Mouse (Mus musculus) erythroblast, embryonic 14.5 days (primary cell): ENCODE data around the gene Slc24a4. TPM values are rescaled to one million over a fixed set of nuclear protein-coding genes. Genes with fewer than 3 reads are reported as not detected.

Source experiments
- H3K27me3 ChIP-seq: 2 replicates; pipeline ENCODE4 v1.6.1; 2012; ENCODE audit warnings: inconsistent platforms; ENCODE audit not compliant: control insufficient read depth
- H3K36me3 ChIP-seq: 2 replicates; pipeline ENCODE4 v1.6.1; 2012; ENCODE audit warnings: mild to moderate bottlenecking, inconsistent platforms; ENCODE audit not compliant: control insufficient read depth
- H3K4me1 ChIP-seq: 2 replicates; pipeline ENCODE4 v1.6.1; 2012; ENCODE audit warnings: inconsistent platforms; ENCODE audit not compliant: control insufficient read depth
- H3K4me3 ChIP-seq: replicated peaks from 2 replicates; pipeline ENCODE3; 2012; ENCODE audit warnings: moderate library complexity, mild to moderate bottlenecking, inconsistent platforms
- H3K9me3 ChIP-seq: 2 replicates; pipeline ENCODE4 v1.6.1; 2012; ENCODE audit warnings: low read length, inconsistent platforms, mixed read lengths; ENCODE audit not compliant: control insufficient read depth
- GATA1 ChIP-seq: IDR thresholded peaks from 2 replicates; pipeline ENCODE4 v1.6.1; 2012; ENCODE audit warnings: low read length, inconsistent platforms, mixed read lengths
- TAL1 ChIP-seq: IDR thresholded peaks from 3 replicates; pipeline ENCODE4 v1.6.1; 2012; ENCODE audit warnings: low read length, inconsistent platforms, mixed read lengths
- polyA plus RNA-seq: library from polyadenylated mRNA; stranded (reverse); fragments of >175 nt; gene quantifications from 2 replicates; pipeline ENCODE4 v1.2.3, GENCODE M21; 2012

Gene Slc24a4
- polyA plus RNA-seq, 1 experiment: not detected

DNA sequence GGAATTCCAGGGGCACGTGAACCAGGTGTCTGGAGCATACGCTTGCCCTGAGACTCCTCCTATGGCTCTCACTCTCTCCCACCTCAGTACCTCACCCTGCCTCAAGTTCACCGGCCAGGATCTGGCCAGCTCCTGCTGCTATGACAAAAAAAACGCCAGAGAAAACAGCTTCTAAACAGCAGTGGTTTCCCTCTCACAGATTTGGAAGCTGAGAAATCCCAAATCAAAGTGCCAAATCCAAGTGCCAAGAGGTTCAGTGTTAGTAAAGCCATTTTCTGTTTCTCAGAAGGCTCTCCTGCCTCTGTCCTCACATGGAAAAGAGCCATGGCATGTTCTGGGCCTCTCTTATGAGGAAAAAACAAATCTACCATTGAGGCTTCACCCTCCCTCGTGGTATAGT lies 166.1 kb downstream of the Slc24a4 start:
- H3K4me3 ChIP-seq: no peak overlapping the region
- H3K4me1 ChIP-seq: no peaks in the 10 kb centered on the region; the same call in 1 of the 2 replicates
- no peaks in the 10 kb centered on the region for H3K36me3 ChIP-seq
- H3K27me3 ChIP-seq: no peaks in the 10 kb centered on the region
- TF ChIP-seq TAL1: no peak
- TF ChIP-seq GATA1: no peak
- H3K9me3 ChIP-seq: no peaks in the 10 kb centered on the region

DNA sequence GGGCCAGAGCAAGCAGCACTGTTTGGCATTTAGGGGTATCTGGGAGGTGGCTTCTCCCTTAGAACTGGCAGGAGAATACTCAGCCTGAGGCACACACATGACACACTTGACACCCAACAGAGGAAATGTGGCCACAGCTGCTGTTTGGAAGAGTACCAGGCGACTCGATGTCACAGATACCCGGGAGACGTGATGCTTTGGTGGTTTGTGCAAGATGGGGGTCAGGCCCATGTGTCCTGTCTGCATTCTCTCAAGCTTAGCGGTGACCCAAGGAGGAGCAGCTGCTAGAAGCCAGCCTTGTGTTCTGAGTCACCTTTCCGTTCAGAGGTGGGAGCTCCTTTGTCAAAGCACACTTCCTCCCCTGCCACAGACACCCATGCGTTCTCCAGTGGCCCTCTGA lies 166.7 kb downstream of the Slc24a4 start:
- Histone ChIP-seq H3K4me3 (no peak overlapping the region), H3K36me3 (no peaks in the 10 kb centered on the region), H3K9me3 (no peaks in the 10 kb centered on the region), H3K4me1 (no peaks in the 10 kb centered on the region; the same call in 1 of the 2 replicates), H3K27me3 (no peaks in the 10 kb centered on the region)
- no peak for TF ChIP-seq TAL1
- TF ChIP-seq GATA1: no peak

DNA sequence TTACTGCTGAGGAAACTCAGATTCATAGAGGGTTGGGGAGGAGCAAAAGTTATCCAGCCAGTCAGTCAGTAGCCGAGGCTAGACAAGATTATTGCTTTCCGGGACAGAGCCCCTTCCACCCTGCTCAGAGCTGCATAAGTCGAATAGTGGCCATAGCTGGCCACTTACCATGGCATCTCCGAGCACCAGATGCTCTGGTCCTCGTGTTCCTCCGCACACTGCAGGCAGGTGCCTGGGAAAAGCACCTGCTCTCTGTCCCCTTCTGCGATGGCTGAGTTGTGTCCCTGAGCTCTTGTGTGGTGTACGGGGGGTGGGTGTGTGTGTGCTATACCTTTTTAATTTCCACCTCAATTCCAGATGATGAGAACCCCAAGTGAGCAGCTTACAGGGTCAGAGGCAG lies 167.1 kb downstream of the Slc24a4 start:
- H3K4me1 ChIP-seq: no peaks in the 10 kb centered on the region; the same call in 1 of the 2 replicates

DNA sequence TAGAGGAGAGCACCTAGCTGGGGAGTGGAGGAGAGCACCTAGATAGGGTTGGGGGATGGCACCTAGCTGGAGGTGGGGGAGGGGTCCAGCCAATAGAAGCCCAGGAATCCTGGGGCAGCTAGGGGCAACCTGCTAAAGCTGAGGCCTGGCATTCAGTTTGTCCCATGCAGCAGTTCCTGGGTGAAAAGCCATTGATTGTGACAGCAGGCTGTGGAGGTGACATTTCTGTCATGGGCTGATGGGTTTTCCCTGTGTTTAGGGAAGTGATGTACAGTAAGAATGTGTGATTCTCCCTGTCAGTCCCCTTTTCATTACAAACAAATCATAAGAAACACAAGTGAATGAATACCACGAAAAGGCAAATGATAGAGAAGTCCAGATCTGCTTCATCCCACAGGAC lies 167.8 kb downstream of the Slc24a4 start:
- Histone ChIP-seq H3K27me3 (no peaks in the 10 kb centered on the region), H3K9me3 (no peaks in the 10 kb centered on the region), H3K4me1 (no peaks in the 10 kb centered on the region; the same call in 1 of the 2 replicates), H3K36me3 (no peaks in the 10 kb centered on the region; the same call in 1 of the 2 replicates), H3K4me3 (no peak overlapping the region)
- TF ChIP-seq GATA1 (no peak), TAL1 (no peak)

More for the DNA sequence above, 167.1 kb downstream of the Slc24a4 start:
- no peak for TF ChIP-seq GATA1
- no peak for TF ChIP-seq TAL1
- Histone ChIP-seq H3K4me3 (no peak overlapping the region), H3K27me3 (no peaks in the 10 kb centered on the region), H3K36me3 (no peaks in the 10 kb centered on the region), H3K9me3 (no peaks in the 10 kb centered on the region)

DNA sequence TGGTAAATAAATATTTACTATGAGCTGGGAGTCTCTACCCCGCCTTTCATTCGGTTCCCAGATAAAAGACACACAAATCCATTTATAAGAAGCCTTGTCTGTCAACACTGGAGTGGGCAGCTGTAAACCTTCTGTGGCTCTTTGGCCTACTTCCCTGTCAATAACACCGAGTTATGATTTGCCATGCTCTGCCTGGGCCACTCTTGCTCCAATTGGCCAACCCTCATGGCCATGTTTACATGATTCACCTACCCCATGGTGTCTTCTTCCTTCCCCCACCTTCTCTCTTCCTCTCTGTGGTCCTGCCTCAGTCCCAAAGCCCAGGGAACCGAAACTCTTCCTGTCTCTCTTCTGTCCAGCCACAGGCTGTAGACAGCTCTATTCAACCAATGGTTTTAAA lies 168.4 kb downstream of the Slc24a4 start:
- Histone ChIP-seq H3K27me3 (no peaks in the 10 kb centered on the region), H3K4me1 (no peaks in the 10 kb centered on the region; the same call in 1 of the 2 replicates), H3K36me3 (no peaks in the 10 kb centered on the region; the same call in 1 of the 2 replicates), H3K4me3 (no peak overlapping the region), H3K9me3 (no peaks in the 10 kb centered on the region)
- no peak for TF ChIP-seq TAL1
- no peak for TF ChIP-seq GATA1

DNA sequence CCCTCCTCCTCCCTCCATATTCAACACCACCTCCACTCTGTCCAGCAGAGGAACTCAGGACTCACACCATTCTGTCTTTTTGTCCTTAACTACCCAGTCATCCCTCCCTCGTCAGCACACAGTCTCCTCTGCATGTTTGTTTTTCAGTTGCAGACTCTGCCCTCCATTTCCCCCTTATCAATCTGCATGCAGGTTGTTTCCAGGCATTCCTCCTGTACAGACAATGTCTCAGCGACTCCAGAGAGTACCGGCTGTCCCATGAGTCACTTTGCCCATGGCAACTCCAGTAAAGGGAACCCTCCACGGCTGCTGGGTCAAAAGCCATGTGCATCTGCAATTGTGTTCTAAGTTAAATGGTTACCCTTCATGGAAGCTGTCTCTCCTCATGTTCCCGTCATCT lies 170.7 kb downstream of the Slc24a4 start:
- Histone ChIP-seq H3K4me1 (no peaks in the 10 kb centered on the region; the same call in 1 of the 2 replicates), H3K4me3 (no peak overlapping the region), H3K36me3 (no peaks in the 10 kb centered on the region; the same call in 1 of the 2 replicates), H3K9me3 (no peaks in the 10 kb centered on the region), H3K27me3 (no peaks in the 10 kb centered on the region)
- TF ChIP-seq TAL1 (no peak), GATA1 (no peak)

DNA sequence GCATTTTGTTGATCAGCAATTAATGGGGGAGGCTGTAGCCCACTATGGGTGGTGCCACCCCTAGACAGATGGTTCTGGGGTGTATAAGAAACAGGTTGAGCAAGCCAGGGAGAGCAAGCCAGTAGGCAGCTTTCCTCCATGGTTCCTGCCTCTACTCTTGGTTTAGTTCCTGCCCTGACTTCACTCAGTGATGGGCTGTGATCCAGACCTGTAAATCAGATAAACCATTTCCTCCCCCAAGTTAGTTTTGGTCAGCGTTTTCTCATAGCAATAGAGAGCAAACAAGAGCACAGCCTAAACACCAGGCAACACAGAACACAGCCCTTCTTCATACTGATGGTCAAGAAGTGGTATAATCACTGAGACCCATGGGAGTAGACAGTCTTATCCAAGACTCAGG lies 173.1 kb downstream of the Slc24a4 start:
- no peaks in the 10 kb centered on the region; the same call in 1 of the 2 replicates for H3K4me1 ChIP-seq
- H3K4me3 ChIP-seq: no peak overlapping the region
- H3K9me3 ChIP-seq: no peaks in the 10 kb centered on the region
- no peak for TF ChIP-seq TAL1
- TF ChIP-seq GATA1: no peak
- no peaks in the 10 kb centered on the region for H3K27me3 ChIP-seq
- H3K36me3 ChIP-seq: no peaks in the 10 kb centered on the region; the same call in 1 of the 2 replicates

DNA sequence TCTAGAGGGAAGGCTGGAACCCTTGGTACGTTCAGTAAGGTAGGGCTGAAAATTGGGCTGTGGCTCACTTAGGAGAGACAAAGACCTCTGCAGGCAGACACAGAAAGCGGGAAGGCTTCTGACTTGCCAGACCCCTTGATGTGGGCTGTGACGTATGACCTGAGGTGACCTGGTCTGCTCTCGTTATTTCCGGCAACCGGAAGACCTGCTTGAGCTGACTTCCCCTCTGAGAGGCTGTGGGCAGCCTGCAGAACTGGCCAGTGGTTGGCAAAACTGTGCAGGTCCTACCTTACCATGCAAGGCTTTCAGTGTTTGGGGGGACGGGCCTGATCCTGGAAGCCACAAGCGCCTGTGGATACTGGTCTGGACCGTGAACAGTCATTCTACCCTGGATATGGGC lies 173.8 kb downstream of the Slc24a4 start:
- Histone ChIP-seq H3K4me1 (no peaks in the 10 kb centered on the region; the same call in 1 of the 2 replicates), H3K4me3 (no peak overlapping the region)
- no peak for TF ChIP-seq GATA1

DNA sequence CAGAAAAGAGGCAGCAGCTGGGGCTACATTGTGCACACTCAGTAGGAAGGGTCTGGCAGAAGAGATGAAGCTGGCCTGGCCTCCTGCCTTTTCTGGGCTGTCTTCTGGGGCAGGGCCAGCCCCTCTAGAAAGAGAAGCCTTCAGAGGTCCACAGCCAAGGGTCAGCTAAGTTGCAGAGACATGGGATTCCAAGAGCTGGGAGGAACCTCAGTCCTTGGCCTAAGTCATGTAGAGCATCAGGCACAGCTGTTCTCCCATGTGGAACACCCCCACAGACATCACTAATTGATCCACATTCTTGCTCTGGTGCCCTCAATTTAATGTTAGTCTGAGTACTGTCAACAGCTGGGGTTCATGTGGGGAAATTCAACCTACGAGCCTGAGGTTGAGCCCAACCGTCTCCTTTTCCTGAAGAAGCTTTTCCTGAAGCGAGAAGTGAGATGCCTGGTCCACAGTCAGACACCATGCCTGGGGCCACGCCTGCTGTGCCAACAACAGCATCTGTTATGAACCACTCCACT lies 174.4 kb downstream of the Slc24a4 start:
- Histone ChIP-seq H3K9me3 (no peaks in the 10 kb centered on the region), H3K36me3 (no peaks in the 10 kb centered on the region; the same call in 1 of the 2 replicates), H3K4me1 (no peaks in the 10 kb centered on the region; the same call in 1 of the 2 replicates), H3K27me3 (no peaks in the 10 kb centered on the region), H3K4me3 (no peak overlapping the region)
- no peak for TF ChIP-seq TAL1
- TF ChIP-seq GATA1: no peak

More for the DNA sequence above, 173.8 kb downstream of the Slc24a4 start:
- H3K9me3 ChIP-seq: no peaks in the 10 kb centered on the region
- no peaks in the 10 kb centered on the region for H3K27me3 ChIP-seq
- no peaks in the 10 kb centered on the region; the same call in 1 of the 2 replicates for H3K36me3 ChIP-seq
